Mouse (Mus musculus) erythroid progenitor cell, adult 5-6 weeks (primary cell): ENCODE data around the gene Rsph10b. TPM values are rescaled to one million over a fixed set of nuclear protein-coding genes. Genes with fewer than 3 reads are reported as not detected.

Experiments used
- ATAC-seq: replicated peaks from 2 replicates; pipeline ENCODE4 v1.8.0; 2016; ENCODE audit warnings: moderate number of reproducible peaks, mild to moderate bottlenecking, moderate TSS enrichment, inconsistent platforms; ENCODE audit not compliant: poor library complexity, low FRiP score, severe bottlenecking
- total RNA-seq, 2 experiments: library from RNA; stranded (forward) in 1 of 2; stranded (reverse) in 1 of 2; fragments of 150-400 nt in 1 of 2; fragments of 186-747, 209-891 nt in 1 of 2; gene quantifications; 2 replicates each; pipeline versions ENCODE4 v1.2.3 to v1.2.4; 2015 to 2017; ENCODE audit warnings: low replicate concordance in 2 of 2

The Rsph10b gene
- total RNA-seq, 2 experiments from 2014 or later: 3.4 to 5.1 TPM

GRCm38 (mm10) chr5:143933414-143933813 is 579 bp downstream of the Rsph10b start:
- no peak for ATAC-seq

GRCm38 (mm10) chr5:143933875-143934274 is 1.0 kb downstream of the Rsph10b start:
- ATAC-seq: no peak

GRCm38 (mm10) chr5:143936156-143936555 is 3.3 kb downstream of the Rsph10b start:
- ATAC-seq: no peak

GRCm38 (mm10) chr5:143941588-143941987 is 8.8 kb downstream of the Rsph10b start:
- ATAC-seq: no peak

GRCm38 (mm10) chr5:143943231-143944125 is 10.6 kb downstream of the Rsph10b start:
- ATAC-seq: no peak

GRCm38 (mm10) chr5:143948361-143948760 is 15.5 kb downstream of the Rsph10b start:
- no peak for ATAC-seq

GRCm38 (mm10) chr5:143950016-143950415 is 17.2 kb downstream of the Rsph10b start:
- no peak for ATAC-seq

DNA sequence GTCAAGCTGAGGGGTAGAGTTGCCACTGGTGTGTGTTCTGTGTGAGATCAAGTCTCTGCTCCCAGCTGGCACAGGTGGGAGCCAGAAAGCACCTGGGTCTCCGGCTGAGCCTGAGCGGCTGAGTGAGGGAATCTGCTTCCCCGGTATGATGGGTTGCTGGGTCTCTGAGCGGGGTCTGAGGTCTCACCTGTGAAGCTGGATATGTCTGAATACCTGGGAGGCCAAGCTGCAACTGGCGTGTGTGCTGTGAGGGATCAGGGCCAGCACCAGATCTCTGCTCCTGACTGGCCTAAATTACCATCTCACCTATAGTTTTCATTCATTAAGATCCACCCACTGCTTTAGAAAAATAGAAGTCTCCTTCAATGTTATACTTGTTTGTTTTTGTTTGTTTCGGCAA is 24.3 kb downstream of the Rsph10b start:
- no peak for ATAC-seq

DNA sequence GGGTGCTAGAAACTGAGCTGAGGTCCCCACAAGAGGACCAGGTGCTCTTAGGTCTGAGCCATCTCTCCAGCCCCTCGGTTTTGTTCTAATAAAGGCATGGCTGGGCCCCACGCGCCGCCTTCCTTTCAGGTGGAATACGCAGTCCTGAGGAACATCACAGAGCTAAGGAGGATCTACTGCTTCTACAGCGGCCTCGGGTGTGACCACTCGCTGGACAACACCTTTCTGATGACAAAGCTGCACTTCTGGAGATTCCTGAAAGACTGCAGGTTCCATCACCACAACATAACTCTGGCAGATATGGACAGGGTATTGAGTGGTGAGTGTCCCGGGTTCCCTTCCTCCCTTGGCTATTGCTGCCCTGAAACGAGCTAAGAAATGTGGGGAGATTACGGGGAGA is 26.7 kb downstream of the Rsph10b start:
- no peak for ATAC-seq

DNA sequence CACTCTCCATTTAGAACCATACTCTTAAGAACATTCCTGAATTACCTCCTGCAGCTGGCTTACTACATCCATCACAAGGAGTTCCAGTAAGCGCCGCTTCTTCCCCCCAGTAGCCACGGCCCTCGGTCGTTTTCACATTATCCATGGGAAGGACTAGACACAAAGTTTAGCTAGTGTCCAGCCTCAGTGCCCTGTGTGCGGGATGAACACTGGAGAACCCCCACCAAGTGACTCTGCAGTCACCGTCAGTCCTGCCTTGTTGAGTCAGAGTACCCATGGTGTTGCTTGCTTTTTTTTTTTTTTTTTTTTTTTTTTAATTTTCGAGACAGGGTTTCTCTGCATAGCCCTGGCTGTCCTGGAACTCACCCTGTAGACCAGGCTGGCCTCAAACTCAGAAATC is 28.3 kb downstream of the Rsph10b start:
- no peak for ATAC-seq

GRCm38 (mm10) chr5:143965586-143966345 is 32.9 kb downstream of the Rsph10b start:
- ATAC-seq: no peak

DNA sequence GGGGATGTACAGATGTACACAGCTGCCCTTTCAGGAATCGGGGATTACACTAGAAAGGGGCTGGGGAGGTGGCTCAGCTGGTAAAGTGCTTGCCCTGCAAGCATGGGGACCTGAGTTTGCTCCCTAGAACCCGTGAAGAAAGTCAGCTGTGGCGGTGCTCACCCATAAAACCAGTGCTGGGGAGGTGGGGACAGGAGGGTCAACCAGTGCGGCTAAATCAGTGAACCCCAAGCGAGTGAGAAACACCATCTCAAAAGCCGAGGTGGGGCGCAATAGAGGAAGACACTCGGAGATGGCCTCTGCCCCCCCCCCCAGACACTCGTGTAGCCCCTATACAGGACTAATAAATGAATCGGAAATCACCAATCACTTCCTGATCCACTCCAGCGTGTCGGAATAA is 33.8 kb downstream of the Rsph10b start:
- no peak for ATAC-seq

DNA sequence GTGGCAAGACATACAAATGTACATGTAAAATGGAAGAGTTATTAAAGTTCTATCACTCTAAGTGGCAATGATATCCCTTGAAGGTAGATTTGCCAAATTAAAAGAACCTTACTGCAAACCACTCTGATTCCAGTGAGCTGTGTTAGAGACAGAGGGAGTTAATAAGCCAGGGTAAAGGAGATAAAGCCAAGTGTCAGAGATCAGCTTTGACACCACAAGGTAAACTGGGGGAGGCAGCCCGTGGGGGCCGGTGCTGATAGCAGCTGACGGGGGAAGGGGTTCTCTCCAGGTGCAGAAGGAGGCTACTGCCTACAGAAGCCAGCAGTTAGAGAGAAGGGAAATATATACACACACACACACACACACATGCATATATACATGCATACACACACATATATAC is 39.8 kb downstream of the Rsph10b start:
- ATAC-seq: no peak

GRCm38 (mm10) chr5:143974931-143975630 is 42.2 kb downstream of the Rsph10b start:
- peak; percentile 78 for ATAC-seq

- ATAC-seq: peak; percentile 46
Observed at GRCm38 (mm10) chr5:143975631-143975933, 42.7 kb downstream of the Rsph10b start.

GRCm38 (mm10) chr5:143976232-143976631 is 43.4 kb downstream of the Rsph10b start:
- peak; percentile 27; the same call in 1 of the 2 replicates for ATAC-seq

DNA sequence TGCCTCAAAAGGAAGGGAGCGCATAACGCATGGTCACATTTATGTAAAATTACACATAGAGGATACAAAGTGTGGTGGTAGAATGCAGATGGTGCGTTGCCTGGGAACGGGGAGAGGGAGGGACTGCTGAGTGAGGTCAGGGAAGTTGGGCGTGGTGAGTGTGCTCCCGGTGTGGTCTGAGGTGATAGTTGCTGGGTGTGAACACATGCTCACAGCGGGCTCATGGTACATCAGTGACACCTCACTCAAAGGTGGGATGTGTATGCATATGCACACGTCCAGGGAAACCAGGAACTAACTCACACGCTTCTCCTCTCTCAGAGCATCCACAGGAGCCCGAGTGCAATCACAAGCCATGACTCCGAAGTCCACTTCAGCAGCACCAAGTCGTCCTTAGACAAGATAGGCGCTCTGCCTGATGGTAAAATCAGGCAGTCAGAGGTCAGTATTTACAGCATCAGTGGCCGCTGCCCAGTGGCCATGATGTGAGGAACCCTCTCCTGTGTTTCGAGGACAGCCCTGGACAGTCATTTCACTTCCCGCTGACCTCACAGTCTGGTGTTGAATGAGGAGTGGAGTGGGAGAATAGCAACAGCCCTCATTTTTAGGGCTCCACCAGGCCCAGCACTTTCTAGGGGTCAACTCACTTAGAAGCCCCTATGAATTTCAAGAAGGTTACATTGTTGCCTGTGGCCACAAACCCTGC is 44.0 kb downstream of the Rsph10b start:
- ATAC-seq: peak; percentile 87

GRCm38 (mm10) chr5:143980858-143981257 is 48.0 kb downstream of the Rsph10b start:
- no peak for ATAC-seq

DNA sequence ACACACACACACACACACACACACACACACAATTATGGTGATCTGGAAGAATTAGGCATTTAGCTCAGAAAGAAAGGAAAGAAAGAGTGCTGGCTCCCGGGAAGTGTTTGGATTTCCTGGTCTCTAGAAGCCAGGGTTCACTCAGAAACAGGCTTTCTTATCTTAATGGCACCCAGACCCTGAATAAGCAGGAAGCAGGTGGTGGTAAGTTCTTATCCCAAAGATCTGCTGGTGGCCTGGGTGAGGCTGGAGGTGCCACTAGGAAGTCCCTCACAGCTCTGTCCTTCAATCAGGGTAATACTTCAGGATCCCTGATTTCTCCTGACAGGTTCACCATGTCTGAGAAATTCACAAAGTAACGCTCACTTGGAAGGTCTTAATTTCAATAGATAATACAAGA is 49.5 kb downstream of the Rsph10b start:
- ATAC-seq: no peak

DNA sequence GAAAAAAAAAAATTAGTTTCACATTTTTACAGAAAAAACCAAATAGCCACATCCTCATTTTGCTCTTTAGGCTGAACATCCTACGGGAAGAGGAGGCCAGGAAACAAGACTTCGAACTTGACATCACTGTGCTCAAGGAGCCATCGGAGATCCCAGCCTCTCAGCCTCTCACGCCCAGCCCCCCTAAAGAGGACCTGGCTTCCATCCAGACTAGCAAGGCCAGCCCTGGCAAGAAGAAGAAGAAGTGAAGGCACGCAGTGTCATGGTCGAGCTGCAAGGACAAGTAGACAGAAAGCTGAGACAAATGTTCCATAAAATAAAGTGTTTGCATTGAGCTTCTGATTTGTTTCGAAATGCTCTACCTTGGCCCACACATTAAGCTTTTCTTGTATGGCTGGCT is 52.5 kb downstream of the Rsph10b start:
- ATAC-seq: no peak
